Mouse (Mus musculus) spleen, postnatal 10 days (tissue): ENCODE data around the gene Creb3l1.
A peak's percentile ranks its signal among the peaks of the same experiment; 100 is the strongest.

Experiments
- DNase-seq, 2 experiments: peaks; one replicate each; pipeline ENCODE4 v3.0.0; 2021 to 2022; ENCODE audit warnings: low spot score in 2 of 2

Gene Creb3l1

DNA sequence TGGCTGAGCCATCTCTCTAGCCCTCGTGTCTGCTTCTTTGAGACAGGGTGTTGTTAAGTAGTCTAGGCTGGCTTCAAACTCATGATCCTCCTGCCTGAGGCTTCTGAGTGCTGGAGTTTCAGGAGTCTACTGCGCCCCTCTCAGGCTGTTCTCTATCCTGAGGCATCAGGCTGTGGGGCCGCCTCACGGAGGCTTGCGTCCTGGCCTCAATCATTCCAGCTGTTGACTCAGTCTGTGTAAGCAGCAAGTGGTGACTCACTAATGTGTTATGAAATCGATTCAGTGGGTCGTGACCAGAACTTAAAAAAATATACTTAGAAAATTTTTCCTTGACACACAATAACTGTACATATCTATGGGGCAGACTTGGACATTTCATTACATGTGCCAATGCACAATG, 19.7 kb downstream of the Creb3l1 start:
- DNase-seq, result no peak

DNA sequence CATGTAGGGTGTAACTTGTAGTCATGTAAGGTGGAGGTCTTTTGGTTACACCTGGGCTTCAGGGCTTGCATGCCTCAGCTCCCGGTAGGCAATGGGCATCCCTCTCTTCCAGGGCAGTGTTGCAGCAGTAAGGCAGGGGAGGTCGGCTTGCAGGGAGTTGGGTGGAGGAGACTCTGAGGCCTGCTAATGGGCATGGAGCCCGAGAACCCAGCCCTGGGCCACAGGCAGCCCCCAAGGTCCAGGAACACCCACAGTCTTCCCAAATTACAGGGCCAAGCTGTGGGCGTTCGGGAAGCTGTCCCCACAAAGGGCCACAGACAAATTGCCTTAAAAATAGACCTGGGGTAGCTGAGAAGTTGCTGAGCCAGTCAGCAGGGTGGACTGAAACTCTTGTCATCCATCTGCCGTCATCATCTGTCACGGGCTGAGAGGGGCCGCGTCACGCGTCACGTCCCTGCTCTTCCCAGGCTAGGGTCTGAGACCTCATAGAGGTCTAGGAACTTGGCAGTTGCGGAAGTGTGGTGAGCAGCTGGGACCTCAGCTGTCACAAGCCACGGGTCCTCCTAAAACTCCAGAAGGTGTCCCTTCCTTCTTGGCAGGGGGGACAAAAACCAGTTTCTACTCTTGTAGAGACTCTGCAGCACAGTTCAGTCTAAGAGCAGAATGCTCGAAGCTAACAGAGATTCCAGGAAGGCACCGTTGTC, 26.2 kb downstream of the Creb3l1 start:
- no peak for DNase-seq

DNA sequence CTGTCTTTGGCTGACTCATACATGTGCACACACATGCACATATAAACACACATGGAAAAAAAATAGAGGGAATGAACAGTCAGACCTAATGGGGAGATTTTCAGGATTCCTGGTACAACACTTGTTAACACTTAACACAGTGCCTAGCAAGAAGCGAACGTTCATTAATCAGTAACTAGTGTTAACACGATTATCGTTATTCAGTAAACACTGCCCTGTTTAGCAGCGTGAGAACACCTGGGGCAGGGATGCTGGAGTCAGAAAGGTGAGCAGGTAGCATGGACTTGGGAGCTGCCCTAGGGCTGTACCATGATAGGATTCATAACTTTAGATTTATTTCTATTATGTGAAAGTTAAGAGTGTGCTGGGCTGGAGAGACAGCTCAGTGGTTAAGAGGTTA, 28.3 kb downstream of the Creb3l1 start:
- no peak for DNase-seq

DNA sequence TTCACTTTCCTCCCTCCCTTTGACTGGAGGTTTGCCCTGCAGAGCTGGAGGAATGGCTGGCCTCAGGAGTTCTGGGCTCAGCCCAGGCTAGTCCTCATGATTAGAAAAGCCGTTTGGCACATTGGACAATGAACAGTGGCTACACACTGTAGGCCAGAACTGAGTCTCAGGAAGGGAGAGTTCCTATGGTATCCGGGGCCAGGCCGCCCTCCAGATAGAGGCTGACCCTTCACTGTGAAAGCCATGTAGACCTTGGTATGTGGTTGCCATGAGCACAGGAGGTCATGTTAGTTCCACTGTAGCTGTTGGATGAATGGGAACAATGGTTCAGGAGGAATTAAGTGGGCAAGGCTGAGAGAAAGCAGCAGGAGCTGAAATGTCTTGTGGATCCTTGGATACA, 30.9 kb downstream of the Creb3l1 start:
- no peak for DNase-seq

DNA sequence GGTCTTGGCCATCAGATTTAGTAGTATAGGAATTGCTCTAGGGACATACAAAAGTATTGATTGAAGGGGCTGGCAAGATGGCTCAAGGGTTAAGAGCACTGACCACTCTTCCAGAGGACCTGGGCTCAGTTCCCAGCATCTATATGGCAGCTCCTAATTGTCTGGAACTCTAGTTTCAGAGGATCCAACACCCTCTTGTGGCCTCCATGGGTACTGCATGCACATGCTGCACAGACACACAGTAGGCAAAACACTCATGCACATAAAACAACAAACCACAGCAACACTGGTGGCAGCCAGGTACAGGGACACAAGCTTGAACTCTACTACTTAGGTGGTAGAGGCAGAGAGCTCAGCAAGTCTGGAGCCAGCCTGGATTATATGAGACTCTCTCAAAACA, 34.6 kb downstream of the Creb3l1 start:
- DNase-seq, result peak in 1 of 2 experiments; percentile 55

DNA sequence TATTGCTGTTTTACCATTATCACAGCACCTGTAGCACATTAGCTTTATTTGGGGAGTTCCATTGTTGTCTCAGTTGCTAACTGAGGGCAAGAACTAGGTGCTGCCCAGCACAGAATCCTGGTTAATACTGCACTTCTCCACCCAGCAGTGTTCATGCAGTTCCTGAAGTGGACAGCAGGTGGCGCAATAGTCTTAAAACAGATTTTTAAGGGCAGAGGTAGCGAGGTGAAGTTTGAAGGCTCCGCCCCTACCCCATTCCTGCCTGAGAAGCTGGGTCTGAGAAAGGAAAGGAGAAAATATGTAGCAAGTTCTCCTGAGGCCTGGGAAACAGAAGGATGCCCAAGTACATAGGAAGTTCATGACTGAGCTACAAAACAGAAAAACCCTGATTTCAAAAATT, 36.8 kb downstream of the Creb3l1 start:
- DNase-seq, result peak; percentile 75 to 88

DNA sequence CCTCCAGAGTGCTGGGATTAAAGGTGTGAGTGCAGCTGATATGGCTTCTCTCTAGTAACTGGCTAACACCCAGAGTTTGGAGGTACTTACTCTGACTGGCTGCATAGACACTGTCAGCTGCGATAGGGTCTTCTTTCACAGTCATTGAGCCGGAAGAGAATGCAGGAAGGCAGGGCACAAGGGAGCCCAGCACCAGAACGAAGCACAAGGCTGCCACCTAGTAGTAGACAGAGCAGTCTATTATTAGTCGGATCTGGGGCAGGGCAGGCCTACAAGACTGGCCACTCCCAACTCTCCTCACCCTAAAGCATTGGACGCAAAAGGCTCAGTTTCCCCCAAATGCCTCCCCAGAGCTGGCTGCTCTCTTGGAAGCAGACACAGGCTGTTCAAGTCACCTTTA, 38.2 kb downstream of the Creb3l1 start:
- DNase-seq, result peak in 1 of 2 experiments; percentile 40

DNA sequence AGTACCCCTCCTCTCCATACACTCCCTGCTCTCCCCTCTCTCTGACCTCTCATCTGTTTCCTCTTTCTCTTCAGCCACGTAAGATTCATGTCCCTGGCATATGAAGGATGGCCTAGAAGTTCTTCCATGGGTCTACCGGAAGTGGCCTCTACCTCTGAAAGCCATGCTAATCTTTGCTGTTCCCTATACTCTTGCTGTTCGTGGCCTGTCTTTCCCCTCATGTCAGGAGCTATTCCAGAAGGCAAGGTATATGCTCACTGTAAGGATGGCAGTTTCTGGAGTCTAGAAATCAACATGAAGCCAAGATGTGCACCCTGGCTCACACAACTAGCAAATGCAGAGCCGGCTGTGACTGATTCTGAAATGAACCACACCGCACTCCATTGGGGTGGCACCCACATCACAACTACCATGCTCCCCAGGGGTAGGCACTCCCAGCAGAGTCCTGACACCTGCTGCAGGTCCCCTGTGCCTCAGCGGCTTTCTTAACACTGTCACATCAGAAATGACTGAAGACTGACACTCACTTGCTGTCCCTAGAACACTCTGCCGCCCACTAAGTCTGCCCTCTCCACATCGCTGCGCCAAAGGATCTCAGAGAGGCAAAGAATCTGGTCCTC, 39.3 kb downstream of the Creb3l1 start:
- DNase-seq, result no peak

DNA sequence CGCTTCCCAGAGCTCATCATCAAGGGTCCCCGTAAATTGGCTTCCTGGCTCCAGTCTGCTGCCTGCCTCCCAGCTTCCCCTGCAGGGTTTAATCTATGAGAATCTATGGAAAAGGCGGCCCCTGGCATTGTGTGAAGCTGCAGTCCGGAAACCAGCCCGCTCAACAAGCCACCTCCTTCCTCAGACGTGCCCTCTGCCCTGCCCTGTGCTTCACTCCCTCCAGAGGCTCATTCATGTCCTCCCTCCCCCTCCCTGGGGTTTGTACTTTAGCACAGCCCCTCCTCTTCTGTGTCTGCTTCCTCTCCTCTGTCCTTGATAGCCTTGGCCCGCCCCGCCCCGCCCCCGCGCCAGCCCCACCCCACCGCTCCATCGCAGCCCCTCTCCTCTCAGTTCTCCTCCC, 39.9 kb downstream of the Creb3l1 start:
- peak in 1 of 2 experiments; percentile 74 for DNase-seq

DNA sequence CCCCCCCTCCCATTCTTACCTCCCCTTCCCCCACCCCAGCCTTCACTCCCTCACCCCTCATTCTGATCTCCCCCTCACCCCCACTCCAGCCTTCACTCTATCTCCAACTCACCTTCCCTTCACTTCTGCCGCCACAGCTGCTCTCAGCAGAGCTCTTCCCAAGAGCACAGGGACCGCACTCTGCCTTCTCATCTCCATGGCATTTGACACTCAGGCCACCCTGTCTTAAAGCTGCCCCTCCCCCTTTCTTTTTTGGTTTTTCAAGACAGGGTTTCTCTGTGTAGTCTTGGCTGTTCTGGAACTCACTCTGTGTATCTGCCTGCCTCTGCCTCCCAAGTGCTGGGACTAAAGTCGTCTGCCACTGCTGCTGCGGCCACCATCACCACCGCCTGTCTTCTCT, 43.5 kb downstream of the Creb3l1 start:
- no peak for DNase-seq

DNA sequence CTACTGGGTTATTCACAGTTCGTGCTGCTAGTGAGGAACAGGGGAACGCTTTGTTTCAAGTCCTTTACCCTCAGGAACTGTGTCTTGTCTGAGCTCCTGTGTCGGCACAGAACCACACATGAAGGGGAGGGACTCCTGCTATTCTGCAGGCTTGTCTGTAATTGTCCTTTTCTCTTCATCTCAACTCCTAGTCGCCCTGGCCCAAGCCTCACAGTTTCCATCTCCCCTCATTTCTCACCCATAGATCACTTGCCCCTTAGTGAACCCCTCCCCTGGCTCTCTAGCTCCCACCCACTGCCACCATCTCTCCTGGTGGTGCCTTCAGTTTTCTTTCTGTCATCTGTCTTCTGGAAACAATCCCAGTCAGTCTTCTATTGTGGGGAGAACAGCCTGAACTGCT, 44.1 kb downstream of the Creb3l1 start:
- no peak for DNase-seq

DNA sequence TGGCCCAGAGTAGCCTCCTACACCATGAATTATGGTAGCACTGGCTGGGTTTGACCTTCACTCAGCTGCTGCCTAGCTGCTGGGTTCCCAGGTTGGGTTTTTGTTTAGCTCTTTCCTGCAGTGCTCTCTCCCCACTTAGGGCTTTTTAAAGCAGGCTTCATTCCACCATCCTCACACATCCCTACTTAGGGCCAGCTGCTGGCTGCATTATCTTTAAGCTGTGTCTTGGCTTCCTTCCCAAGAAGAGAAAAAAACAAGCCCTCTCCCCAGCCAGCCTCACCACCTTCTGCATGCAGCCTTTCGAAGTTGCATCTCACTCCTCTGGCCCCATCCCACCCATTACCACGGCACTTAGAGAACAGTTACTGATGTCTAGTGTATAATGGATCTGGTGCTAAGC, 45.8 kb downstream of the Creb3l1 start:
- DNase-seq, result no peak

DNA sequence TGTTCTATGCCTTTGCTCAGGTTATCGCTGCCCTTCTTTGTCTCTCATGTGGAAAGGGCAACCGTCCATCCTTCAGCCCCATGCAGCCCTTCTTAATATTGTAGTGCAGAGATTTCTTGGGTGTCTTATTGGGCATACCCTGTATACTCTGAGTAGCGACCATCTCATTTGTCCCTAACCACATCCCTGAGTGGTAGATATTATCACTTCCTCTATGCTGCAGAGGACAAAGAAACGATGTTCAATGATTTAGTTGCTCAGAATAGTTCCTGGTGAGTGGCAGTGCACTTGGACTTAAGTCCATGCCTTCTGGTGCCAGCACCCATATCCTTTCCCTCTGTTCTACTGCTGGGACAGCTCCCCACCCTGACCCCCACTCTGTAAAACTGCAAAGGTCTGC, 46.3 kb downstream of the Creb3l1 start:
- DNase-seq, result no peak

DNA sequence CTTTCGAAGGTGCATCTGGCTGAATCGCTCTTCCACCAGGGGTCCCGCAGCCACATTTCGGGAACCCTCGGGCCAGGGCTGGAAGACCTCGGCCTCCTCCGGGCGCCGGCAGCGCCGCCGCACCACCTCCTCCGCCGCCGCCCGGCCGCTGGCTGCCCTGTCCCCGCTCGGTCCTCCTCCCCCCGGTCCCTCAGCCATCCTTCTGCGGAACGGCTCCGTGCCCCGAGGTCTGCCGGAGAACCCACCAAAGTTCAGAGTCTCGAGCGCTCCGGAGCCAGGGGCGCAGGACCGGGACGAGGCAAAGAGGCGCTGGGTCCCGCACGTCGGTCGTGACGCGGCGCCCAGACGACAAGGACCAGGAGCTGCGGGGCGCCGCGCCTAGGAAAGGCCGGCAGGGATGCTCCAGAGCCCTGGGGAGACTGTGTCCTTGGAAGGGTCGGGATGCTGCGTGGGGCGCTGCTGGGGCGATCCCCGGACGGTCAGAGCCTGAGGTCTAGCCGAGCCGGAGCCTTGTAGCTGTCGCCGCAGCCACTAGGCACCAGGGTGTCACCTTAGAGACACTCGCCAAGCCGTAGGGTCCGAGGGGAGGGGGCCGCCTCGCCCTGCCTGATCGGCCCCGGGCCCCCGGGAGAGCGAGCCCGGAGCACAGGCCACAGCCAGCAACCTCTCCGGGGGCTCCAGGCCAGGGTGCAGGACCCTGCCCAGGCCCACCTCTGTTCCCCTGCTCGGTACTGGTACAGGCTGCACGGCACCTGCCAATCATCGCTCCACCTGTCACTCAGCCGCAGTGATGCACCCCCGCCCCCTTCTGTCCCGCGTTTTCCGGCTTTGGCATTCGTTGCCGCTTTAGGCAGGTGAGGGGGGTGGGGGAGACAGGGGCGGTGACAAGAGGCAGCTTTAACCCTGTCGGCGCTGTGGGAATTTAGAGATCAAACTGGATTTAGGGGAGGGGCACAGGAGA, 48.4 kb downstream of the Creb3l1 start, which contains the start of gene Dgkz:
Gene Dgkz, minus strand, starts transcription at position 284 of the 961 bp plus-strand sequence.
- no peak for DNase-seq

DNA sequence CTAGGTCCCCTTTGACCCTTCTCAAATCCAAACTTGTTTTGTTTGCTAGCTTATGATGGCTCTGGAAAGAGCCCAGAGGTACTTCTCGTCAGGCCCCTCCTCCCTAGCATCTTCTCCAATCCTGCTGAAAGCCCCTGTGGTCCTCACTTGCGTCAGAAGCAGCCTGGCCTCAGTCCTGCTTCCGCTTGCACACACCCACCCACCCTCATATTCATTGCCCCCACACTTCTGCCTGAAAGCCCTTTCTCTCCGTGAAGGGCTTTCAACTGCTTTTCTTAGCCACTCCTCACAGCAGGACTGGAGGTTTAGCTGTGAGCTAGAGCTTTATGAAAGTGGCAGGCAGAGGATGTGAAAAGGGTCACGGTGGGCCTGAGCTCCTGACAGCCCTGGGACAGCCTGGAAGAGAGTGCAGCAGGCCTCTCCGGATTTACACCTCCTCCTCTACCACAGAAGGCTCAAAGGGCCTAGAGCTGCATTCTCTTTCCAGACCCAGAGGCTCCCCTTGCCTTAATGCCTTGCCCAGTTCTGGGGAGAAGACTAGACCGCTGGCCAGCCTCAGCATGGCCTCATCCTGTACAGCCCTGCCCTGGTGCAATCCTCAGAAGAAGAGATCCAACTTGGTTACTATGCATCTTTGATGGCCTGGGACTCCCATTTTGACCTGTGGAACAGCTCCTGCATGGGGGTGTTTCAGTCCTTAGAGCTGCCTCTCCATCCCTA, 50.7 kb downstream of the Creb3l1 start:
- no peak for DNase-seq

DNA sequence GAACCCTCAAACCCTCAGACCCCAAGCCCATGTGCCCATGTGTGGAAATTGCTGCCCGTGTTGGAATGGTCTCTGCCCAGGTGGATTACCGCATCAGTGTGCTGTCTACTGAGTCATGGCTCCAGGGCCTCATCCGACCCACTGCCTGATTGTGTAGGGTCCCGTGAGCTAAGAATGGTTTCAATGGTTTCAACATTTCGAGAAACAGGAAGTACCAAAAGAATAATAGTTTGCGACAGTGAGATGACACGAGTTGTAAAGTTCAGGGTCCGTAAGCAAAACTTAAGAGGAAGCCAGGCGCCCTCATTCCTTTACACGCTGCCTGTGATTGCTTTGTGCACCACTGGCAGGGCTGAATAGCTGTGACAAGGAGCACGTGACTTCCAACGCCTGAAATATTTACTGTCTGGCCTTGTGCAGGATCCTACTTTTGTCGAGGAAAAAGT, 52.2 kb downstream of the Creb3l1 start:
- DNase-seq, result no peak

DNA sequence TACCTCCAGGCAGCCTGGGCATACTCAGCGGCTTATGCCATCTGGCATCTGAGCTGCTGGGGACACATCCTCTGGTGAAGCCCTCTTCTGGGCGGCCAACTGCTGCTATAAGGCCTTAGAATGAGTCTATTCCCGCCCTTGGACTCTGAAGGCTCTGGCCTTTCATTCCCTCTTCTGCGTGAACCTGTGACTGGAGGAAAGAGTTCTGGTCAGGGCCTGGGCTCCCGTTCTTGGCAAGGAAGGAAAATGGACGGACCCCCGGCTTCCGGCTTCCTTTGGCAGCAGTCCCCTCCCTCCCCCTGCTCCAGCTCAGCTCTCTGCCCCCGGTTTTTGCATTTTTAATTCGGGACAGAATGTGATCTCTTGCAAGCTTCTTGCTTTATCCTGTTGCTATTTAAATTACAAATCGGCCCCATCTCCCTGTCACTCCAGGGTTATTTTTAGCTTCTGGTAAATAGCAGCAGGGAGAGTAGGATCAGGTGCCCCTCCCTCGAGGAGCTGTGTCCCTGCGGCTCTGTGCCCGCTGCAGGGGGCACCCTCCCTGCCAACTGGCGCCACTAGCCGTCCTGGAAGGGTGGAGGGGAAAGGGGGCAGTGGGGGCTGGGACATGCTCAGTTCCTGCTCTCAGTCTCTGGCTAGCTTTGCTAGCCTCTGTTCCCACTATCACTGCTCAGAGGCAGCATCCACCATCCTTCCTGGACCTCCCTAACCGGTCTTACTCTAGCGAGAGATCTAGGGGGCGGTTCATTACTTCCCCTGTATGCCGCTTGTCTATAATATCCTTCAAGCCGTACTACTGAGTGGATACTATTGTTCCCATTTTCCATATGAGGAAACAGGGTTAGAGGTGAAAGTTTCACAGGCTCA, 52.8 kb downstream of the Creb3l1 start:
- DNase-seq, result no peak

DNA sequence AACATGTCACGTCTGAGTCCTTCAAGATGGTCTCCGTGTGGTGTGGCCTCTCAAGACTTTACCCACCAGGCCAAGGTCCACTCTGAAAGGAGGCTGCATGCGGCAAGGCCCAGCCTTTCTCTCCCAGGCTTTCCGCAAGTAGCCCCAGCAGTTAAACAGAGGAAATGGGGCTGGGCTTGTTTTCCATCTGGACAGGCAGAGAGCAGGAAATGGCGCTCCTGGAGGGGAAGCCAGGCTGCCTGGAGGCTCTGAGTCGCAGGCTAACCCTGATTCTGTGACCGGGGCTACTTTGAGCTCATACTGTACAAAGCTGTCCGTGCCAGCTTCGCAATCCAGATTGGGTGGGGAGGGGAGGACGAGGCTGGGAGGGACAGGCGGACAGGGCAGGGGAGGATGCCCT, 56.3 kb downstream of the Creb3l1 start:
- no peak for DNase-seq

DNA sequence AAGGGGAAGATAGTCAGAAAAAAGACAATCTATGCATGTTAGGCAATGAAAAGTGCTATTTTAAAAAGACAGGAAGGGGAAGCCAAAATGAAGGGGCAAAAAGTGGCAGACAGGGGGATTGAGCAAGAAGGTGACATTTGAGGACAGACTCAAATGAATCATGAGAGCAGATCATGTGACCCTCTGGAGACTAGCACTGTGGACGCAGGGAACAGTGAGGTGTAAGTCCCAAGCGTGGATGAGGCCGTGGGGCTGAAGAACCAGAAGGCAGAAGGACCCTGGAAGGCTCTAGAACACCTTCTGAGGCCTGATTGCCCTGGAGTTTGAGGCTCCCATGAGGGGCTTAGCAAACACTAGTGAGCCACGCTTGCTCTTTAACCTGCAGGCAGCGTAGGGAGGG, 57.9 kb downstream of the Creb3l1 start:
- no peak for DNase-seq

DNA sequence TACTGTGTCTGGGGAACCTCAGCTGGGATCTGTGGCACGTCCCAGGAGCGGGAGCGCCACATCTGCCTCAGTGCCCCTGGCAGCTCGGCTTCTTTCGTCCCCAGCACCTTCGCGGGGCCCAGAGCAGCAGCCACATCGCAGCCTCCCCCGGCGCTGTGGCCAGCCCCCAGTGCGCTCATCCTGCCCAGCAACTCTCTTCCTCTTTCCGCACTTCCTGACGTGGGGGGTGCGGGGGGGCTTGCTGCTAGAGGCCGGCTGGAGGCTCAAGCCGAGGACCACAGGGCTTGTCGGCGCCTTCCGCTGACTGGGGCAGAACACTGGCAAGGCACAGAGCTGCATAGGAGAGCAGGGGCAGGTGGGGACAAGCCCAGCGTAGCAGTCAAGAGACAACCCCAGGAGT, 58.9 kb downstream of the Creb3l1 start:
- peak; percentile 49 to 78 for DNase-seq
